Mouse (Mus musculus) frontal cortex, postnatal 25 days (tissue): ENCODE results near the gene Slc17a7.

Experiments used
- DNase-seq, 2 experiments: peaks; one replicate each; pipeline ENCODE4 v3.0.0; 2022; ENCODE audit warnings: low spot score in 2 of 2

Slc17a7 gene

DNA sequence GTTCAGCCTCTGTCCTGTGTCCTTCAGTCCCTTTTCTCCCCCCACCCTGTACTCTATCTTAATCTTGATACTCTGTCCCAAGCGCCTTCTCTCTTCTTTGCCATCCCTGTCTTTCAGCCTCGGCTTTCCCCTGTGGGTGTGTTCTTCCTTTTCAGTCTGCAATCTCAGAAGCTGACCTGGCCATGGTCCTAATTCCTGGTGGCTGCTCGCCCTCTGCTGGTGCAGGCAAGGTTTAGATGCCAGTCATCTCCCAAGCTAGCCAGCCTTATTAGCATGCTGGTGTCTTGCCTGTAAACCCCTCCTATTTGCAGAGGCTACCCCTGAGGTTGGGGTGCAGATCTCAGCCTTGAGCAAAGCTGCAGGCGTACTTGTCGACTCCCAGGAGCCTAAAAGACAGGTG, 34.7 kb downstream of the Slc17a7 start:
- DNase-seq, result peak; percentile 56 to 58

DNA sequence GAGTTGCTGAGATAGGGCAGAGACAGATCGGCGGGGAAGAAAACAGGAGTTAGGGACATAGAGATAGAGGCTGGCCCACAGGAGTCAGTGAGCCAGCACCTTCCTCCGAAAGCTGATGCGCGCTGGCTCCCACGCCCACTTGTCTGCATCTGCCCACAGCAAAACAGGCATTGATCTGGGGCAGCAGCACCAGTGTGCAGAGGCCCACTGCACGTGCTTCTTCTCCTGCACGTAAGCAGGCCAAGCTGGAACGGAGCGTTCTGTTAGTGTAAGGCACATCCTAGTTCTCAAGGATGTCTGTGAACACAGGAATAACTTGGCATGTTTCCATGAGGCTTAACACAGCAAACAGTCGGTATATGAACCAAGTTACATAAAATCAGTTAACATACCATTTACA, 35.2 kb downstream of the Slc17a7 start:
- DNase-seq, result no peak

DNA sequence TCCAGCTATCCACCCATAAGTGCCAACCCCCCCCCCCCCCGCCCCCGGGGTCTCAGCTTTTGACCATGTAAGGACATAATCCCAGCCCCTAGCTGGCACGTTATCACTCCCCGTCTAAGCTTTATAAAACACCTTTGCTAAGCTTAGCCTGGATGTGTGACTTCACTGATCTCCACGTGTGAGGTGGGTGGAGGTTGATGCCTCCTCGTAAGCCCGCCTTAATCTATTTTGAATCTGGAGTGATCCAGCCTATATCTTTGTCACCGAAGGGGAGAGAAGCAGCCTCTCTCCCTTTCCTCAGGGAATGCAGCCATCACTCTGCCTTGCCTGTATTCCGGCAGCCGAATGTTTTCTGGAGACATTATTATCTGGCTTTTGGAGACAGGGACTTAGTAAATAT, 38.9 kb downstream of the Slc17a7 start:
- no peak for DNase-seq

DNA sequence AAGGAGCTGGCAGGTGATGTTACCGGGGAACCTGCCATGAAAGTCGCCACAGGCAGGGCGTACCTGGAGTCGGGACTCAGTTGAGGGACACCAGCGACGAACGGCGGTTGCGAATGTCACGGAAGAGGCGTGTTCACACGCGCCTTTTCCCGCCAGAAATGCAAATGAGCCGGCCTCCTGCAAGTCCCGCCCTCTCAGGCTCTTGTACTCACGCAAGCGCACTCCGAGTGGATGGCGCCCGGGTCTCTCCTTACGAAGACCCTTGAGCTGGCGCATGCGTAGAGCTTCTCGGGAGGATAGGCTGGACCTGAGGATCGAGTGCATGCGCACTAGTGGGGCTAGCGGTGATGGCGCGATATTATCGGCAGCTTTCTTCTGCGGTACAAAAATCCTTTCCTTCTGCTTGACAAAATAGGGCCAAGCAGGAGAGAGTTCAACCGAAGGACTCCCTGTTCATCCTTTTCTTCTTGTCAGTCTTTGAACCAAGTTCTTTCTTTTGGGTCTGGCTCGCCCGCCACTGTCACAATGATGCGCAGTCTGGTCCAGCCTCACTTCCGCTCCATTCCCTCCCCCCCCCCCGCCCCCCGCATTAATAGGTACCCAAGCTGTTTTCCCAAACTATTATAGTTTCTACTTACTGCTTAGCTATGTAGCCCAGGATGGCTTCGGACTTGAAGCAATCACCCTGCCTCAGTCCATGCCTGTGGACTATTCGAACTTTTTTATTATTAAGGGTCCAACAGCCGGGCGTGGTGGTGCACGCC, 40.8 kb downstream of the Slc17a7 start, which contains the start of gene Ccdc155:
Ccdc155 (minus strand) TSS at position 513 of the 764 bp plus-strand sequence.
- DNase-seq, result peak; percentile 80 to 83

DNA sequence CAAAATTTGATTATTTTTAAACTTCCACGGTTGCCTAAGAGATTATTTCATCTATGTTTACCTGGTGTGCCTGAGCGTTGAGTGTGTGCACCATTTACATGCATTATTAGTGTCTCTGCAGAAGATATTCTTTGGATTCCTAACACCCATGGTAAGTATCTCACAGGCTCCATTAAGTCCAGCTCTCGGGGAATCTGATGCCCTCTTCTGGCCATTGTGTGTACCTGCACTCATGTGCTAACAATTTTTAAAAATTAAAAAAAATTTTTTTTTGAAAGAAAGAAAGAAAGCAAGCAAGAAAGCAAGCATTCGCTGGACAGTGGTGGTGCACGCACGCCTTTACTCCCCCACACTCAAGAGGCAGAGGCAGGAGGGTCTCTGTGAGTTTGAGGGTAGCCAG, 44.5 kb downstream of the Slc17a7 start:
- no peak for DNase-seq

DNA sequence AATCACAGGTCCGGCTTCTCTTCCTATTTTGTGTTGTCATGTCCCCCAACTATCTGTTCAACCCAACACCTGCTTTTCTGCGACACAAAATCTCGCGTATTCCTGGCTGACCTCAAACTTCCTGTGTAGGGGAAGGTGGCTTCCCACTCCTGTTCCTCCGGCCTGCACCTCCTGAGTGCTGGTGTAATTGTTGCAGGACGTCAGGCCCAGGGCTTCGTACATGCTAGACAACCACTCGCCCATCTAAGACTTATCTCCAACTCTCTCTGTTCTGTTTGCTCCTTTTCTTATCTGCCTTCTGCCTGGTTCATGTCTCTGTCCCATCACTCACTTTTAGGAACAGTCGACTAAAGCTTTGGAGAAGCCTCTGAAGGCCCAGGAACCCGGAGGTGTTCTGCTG, 47.3 kb downstream of the Slc17a7 start:
- no peak for DNase-seq

DNA sequence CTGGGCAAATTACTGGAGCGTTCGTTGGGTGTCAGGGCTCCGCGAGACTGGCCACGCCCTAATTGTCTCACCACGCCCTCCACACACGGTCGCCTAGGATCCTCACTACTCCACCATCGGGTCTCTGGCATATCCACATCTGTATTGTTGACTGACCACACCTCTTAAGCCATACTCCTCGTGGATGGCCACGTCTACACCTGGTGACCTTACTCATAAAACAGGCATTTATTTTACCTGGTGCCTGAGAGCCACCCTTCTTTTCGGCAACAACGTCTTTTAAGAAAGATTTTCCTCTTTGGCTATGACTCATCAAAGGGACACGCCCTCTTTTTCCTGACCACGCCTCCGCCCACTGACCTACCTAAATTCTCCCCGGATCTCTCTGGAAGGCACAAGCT, 48.1 kb downstream of the Slc17a7 start, which contains the start of gene Dkkl1:
Dkkl1 (minus strand) TSS at position 297 of the 401 bp plus-strand sequence.
- no peak for DNase-seq

DNA sequence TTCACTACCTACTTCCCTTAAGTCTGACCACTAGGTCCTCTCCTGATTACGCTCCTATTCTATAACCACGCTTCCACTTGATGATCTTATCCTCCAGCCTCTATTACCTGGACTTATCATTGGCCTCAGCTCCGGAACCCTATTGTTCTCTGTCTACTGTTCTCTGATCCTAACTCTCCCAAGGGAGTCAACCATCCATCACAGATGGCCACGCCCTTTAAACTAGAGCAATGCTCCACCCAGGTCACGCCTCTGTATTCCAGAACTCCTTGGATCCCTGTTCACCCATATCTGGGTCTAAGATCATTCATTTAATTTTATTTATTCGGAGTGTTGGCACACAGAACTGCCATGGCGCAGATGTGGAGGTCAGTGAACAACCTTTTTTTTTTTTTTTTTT, 48.6 kb downstream of the Slc17a7 start:
- DNase-seq, result no peak

DNA sequence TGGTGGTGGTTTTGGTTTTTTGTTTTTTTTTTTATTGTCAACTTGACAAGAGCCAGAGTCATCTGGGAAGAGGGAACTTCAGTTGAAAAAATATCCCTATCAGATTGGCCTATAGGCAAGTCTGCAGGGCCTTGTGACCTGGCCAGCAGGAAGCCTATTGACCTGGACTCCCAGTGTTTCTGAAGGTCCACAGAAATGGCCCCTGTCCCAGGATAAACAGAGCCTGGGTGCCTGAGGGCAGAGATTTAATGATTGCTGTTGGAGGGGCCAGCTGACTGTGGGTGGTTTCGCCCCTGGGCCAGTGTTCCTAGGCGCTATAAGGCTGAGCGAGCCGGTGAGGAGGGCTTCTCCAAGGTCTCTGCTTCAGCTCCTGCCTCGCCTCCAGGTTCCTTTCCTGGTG, 50.0 kb downstream of the Slc17a7 start:
- no peak for DNase-seq

DNA sequence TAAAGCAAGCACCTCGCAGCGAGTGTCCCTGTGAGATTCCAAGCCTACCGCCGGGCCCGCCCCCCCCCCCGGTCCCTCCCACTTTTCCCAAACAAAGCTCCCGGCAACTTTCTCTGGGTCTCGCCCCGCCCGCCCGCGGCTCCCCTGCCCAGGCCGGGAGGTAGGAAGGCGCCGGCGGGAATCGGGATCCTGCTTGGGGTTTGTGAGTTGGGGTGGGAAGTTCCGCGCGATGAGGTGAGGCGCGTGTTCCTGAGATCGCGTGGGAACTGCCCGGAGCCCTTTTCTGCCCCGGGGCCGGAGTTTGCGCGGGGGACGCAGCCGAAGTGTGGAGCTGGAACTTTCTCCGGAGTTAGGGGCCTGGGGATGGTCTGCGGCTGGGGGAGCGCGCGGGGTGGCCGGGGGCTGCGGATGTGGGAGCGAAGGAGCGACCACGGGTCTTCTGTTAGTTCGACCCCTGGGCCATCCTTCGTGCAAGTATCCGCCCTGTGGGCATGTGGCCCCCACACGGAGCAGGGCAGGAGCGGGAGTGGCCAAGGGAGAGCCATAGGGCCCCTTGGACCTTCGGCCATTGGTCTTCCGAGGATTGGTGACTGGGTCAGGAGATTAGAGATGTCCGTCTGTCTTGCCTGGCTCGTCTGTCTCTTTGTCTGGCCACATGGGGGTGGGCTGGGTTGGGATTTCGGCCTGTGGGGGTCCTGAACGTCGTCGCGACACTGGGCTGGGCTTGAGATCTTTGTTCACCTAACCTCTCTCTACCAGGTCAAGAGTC, 52.1 kb downstream of the Slc17a7 start, which contains the start of gene Tead2:
Tead2 (plus strand) TSS at position 81 of the 769 bp plus-strand sequence.
- DNase-seq, result no peak

DNA sequence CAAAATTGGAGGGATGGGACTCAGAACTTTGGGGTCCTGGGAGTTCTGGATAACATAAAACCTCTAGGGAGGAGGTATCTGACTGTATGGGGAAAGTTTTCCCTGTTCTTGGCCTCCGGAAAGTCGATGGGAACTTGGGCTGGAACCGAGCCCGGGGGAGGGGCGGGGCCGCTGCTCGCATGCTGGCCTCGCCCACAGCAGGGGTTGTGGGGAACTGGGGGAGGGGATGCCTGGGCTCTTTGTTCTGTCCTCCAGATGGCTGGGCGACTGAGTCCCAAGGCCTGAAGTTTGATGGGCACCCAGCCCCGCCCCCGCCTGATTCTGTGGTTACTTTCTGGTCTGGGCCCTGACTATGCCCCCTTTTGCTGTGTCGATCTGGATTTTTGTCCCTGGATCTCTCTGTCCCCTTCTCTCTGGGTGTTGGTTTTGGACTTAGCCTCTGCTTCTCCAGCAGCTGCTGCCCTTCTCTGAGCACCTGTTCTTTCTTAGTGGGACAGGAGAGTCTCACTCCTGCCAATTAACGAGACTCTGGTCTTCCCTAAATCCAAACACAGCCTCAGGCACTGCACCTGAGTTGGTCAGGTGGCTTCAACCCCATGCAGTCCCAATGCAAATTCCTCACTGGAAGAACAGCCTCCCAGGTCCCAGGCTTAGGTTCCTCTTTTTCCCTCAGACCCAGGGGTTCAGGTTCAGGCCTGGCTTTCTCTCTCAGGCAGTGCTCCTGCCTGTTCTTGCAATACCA, 52.9 kb downstream of the Slc17a7 start:
- DNase-seq, result no peak

DNA sequence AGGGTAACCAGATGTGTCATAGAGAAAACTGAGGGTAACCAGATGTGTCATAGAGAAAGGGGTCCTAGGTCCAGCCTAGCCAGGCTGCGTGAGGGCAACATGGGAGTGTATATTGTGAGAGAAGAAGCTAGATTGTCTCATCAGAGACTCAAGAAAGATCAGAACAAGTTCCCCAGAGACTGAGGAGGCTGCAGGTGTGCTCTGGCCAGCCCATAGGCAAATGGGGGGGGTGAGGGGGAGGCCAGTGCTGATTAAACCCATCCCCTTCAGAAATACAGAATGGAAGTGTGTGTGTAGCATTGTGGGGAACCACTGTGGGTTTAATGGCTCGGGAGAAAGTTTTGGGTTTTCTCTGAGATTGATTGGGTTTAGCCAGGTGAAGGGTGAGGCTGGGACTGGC, 57.9 kb downstream of the Slc17a7 start:
- DNase-seq, result no peak

DNA sequence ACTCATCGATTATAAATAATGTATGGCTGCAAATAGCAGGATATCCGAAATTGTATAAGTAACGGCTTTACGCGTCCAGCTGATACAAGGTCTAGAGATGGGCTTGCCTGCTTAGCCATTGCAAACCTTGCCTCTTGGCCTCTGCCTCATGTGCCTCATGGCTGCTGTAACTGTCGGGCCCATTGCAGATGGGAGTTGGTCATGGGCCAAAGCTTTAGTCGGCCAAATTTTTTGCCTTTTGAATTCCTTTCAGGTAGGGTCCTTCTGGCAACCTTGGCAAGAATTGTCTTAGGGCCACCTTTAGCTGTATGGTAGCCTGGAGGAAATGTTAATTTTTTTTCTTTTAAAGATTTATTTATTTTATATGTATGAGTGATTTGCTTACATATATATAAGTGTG, 61.1 kb downstream of the Slc17a7 start:
- no peak for DNase-seq
